Mouse (Mus musculus): ENCODE measurements at regions not wholly inside any gene's neighbourhood (a gene's known extent, or its start where the extent isn't known, plus 50 kb on each side); places are given as distances from the start of the nearest gene placed in this dataset.

GRCm38 (mm10) chr10:120561821-120562220 lies 85.6 kb upstream of the Hmga2 start:
- TF ChIP-seq CTCF (IDR thresholded peaks at IDR 0.05; ENCODE audit: low read depth) = no peak
- TF ChIP-seq EP300 (IDR thresholded peaks at IDR 0.05; ENCODE audit: low read depth) = no peak
